Mouse (Mus musculus): ENCODE data around the gene Rbbp6. TPM values are rescaled to one million over a fixed set of nuclear protein-coding genes. Genes with fewer than 3 reads are reported as not detected.

Rbbp6 gene
- 13.7 and 14.8 TPM in 2 replicates for polyA plus RNA-seq (2015; fragmentation: Nextera tagmentation; extraction: Ambion mirVana)

GRCm38 (mm10) chr7:122965386-122965785 lies at the start of gene Rbbp6:
Gene Rbbp6 (plus strand): TSS chr7:122965686.

Other genes starting within 250 kb of the Rbbp6 start
- gene Tnrc6a, start 158.2 kb downstream of the Rbbp6 start, polyA plus RNA-seq (2015; fragmentation: Nextera tagmentation; extraction: Ambion mirVana), result 27.3 and 27.6 TPM in 2 replicates
- 0.06 and 0.09 TPM in 2 replicates for gene Slc5a11, start 249.1 kb downstream of the Rbbp6 start, polyA plus RNA-seq (2015; fragmentation: Nextera tagmentation; extraction: Ambion mirVana)